Mouse (Mus musculus) brain, adult 2 months (tissue): Measurements from ENCODE around the gene Olfr104-ps.

Experiments used
- DNase-seq: peaks from one replicate; pipeline ENCODE4 v3.0.0; 2011; ENCODE audit warnings: low read depth, low spot score

The Olfr104-ps gene

DNA sequence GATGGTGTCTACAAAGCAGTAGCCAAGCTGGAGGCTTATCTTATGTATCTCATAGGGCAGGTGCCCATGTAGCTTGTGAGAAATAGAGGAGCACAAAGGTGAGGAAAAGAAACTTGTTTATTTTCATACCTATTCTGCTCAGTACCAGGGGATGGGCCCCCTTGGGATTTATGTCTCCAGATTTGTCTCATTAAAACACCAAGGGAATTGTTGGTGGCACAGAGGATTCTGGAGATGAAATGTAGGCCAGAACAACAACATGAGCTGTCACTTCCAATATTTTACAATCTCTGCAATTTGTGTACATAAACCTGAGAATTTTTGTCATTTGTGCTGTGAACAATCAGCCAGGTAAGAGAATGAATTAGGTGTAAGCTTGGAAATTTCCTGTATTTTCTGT is at the start of gene Olfr104-ps:
Gene Olfr104-ps (plus strand): TSS at position 301 of the 400 bp plus-strand sequence.
- DNase-seq, result no peak

DNA sequence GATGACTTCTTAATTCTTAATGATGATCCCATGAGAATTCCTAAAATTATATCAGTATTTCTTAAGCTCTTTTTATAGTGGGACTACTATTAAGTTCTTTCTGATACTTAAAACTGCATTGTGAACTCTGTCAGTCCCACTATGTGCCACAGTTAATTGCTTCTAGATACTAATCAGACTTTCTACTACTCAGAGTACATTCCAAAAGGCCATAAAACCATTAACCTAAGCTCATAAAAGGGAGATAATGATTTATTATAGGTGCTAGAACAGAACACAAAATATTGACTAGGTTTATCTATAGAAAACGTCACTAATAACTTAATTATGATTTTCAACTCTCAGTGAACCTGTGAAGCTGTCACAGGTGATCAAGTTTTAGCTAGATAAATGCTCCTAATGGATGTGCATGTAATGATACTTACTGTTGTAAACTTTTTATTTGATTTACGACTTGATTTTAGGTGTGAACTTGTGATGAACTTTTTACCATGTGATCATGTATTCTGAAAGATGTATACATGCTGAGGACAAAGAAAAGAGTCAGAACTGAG is 49.2 kb upstream of the Olfr104-ps start:
- DNase-seq, result no peak

DNA sequence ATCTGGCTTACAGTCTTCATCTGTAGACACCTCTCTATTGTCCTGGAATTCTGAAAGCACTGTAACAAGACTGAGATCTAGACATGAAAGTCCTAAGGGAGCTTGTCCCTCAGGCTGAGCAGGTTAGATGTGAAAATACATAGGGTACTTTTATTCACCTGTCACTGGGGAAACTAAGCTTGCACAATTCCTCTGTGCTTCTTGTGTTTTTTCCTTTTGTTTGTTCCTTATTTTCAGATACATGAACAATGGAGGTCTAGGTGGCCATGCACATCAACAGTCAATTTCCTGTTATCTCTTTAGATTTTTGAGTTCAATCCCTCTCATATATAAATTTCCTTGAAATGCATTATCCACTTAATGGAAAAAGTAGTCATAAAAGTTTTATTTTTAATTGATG is 42.4 kb upstream of the Olfr104-ps start, which contains the start of gene Olfr102:
Gene Olfr102 (minus strand): TSS at position 101 of the 400 bp plus-strand sequence.
- DNase-seq, result no peak

DNA sequence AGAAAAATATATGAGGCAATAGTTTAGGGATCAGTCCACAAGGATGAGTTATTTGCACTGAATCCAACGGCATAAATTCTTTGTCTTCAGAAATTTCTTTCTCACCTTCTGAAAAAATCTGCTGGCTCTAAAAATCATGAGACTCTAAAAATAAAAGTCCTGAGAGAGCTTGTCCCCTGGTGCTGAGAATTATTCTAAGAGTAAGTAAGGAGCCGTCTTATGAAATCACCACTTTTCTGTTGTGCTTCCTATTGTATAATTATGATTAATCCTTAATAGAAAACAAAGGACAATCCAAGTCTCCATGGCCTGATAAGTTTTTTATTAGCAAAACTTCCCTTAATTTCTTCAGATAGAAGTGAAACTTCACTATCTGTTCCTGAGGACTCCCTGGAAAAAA is 19.8 kb upstream of the Olfr104-ps start, which contains the start of gene Olfr103:
Gene Olfr103 (minus strand): TSS at position 101 of the 400 bp plus-strand sequence.
- DNase-seq, result no peak

DNA sequence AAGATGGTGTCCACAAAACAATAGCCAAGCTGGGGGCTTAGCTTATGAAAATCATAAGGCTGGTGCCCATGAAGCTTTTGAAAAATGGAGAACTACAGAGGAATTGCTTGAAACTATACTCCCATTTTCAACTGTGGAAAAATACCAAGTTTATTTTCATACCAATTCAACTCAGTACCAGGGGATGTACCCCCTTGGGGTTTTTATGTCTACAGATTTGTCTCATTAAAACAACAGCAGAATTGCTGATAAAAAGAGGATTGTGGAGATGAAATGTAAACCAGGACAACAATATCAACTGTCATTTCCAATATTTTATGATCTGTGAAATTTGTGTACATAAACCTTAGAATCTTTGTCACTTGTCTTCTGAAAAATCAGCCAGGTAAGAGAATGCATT is 19.4 kb downstream of the Olfr104-ps start, which contains the start of gene Olfr105-ps:
Gene Olfr105-ps (plus strand): TSS at position 301 of the 400 bp plus-strand sequence.
- no peak for DNase-seq

DNA sequence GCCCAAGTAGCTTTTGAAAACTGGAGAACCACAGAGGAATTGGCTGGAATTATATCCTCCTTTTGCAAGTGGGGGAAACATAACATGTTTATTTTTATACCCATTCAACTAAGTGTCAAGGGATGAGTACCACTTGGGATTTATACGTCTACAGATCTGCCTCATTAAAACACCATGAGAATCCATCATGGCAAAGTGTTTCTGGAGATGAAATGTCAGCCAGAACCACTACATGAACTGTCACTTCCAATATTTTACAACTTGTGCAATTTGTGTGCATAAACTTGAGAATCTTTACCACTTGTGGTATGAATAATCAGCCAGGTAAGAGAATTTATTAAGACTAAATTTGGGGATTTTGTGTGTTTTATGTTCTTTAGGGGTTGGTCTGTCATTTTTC is 30.7 kb downstream of the Olfr104-ps start, which contains the start of gene Olfr106-ps:
Gene Olfr106-ps (plus strand): TSS at position 301 of the 400 bp plus-strand sequence.
- DNase-seq, result no peak

DNA sequence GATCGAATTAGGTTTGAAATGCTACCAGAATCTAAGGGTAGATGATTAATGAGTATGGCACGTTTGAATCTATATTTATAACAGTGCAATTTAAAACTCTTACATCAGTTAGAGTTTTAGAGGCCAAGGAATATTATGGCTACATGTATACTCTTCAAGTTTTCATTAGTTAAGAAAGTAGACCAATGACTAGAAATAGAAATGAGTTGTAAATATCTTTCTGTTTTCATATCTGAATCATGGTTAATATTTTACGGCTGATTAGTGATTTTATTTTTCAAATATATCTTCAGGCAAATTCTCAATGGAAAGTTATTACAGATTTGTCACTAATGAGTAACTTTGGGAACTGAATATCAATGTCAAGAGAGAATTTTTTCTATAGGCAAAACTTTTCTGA is 39.5 kb downstream of the Olfr104-ps start, which contains the start of gene Olfr107:
Gene Olfr107 (plus strand): TSS at position 301 of the 400 bp plus-strand sequence.
- no peak for DNase-seq

DNA sequence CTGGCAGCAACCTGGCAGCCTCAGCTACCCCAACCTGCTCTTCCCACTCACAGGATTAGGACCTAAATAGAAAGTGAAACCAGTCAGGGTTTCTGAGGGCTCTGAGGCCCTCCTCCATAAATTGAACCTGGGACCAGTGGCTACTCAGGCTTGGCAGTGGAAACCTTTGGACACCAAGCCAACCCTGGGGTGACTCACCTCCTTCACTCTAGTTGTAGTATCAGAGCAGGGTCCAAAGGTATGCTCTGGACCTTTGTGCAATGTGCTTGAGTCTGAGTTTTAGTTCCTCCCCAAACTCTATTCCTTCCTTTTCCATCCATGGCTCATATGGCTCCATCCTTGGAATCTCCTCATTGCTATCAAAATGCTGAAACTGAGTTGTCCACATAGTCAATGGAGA is 54.0 kb downstream of the Olfr104-ps start:
- DNase-seq, result no peak
